Mouse (Mus musculus) lung, postnatal 0 days (tissue): Measurements from ENCODE around the gene Ccnd1.
A peak's percentile ranks its signal among the peaks of the same experiment; 100 is the strongest.

ENCODE experiments used
- CTCF ChIP-seq: IDR thresholded peaks from 2 replicates; pipeline ENCODE4 v1.5.1; 2016; ENCODE audit warnings: antibody characterized with exemption, mild to moderate bottlenecking
- EP300 ChIP-seq: IDR thresholded peaks from 2 replicates; pipeline ENCODE4 v1.6.1; 2016; ENCODE audit warnings: antibody characterized with exemption, mild to moderate bottlenecking, control low read depth

GRCm38 (mm10) chr7:144977121-144977520 is 37.4 kb upstream of the Ccnd1 start:
- TF ChIP-seq CTCF, result peak; percentile 32; the same call in 1 of the 2 replicates
- no peak for TF ChIP-seq EP300
